In genomic region chrX:169325929-169326595, GRCm38 (mm10) we compare ENCODE assay signal across 24 mouse cellular contexts. TPM values are rescaled to one million over a fixed set of nuclear protein-coding genes. Genes with fewer than 3 reads are reported as not detected.
A peak's percentile ranks its signal among the peaks of the same experiment; 100 is the strongest.
DNase-seq lines count a peak whose midpoint lies in the region; ATAC-seq and TF ChIP-seq lines count a peak whose summit lies in the region.
"Had no signal": no experiment of that assay in that cellular context is flagged by ENCODE, and none has a peak within 500 bp of the region (broad histone marks: within the 10 kb centered on the region; RNA-seq: fewer than 3 reads in every experiment).

No protein-coding gene starts in this region.

- no peak for TF ChIP-seq RAD21 in MEL (IDR thresholded peaks at IDR 0.05; ENCODE audit: low read depth, low read length)

- H3K36me3 ChIP-seq in MEL (ENCODE audit: control insufficient read depth in 1 of 2, insufficient read depth in 2 of 2, low read length in 2 of 2), result peaks cover 0 to 16% of the 10 kb centered on the region in 2 experiments; a peak in 2 of 4 replicates
- H3K36me3 ChIP-seq in megakaryocyte, embryonic 14.5 days (replicated peaks; ENCODE audit: low read length), result no peaks in the 10 kb centered on the region
- H3K36me3 ChIP-seq: embryonic facial prominence, embryonic 13.5 days; forebrain, embryonic 12.5 days; heart, embryonic 12.5 days; hindbrain, embryonic 12.5 days had no signal

- no peaks in the 10 kb centered on the region for H3K27me3 ChIP-seq in MEL (ENCODE audit: control insufficient read depth in 1 of 2, insufficient read depth in 2 of 2, low read length in 2 of 2)
- H3K27me3 ChIP-seq in megakaryocyte, embryonic 14.5 days (replicated peaks), result no peaks in the 10 kb centered on the region
- H3K27me3 ChIP-seq: heart, embryonic 12.5 days; hindbrain, embryonic 12.5 days; Patski had no signal

- peak; percentile 97 for ATAC-seq in granulocyte monocyte progenitor cell, adult 5-6 weeks (replicated peaks; ENCODE audit: poor library complexity, severe bottlenecking)
- ATAC-seq in cerebellum, adult (ENCODE audit: insufficient number of reproducible peaks, low FRiP score, low TSS enrichment), result no peak
- ATAC-seq: forebrain, embryonic 16.5 days; hindbrain, embryonic 16.5 days; inflammation-experienced regulatory T-cells, adult 6 months; Patski had no signal

- TF ChIP-seq EP300 in MEL (IDR thresholded peaks at IDR 0.05; ENCODE audit: low read depth in 1 of 2, low read length in 2 of 2), result peak; percentile 48 to 80

- no peak for TF ChIP-seq CTCF in MEL (IDR thresholded peaks at IDR 0.05 in 2 of 3, conservative IDR thresholded peaks at IDR 0.05 in 1 of 3; ENCODE audit: control insufficient read depth in 1 of 3, insufficient read depth in 1 of 3, low read depth in 2 of 3, low read length in 3 of 3, poor library complexity in 1 of 3, severe bottlenecking in 1 of 3)

- no peak for TF ChIP-seq POLR2A in MEL (IDR thresholded peaks at IDR 0.05; ENCODE audit: control insufficient read depth in 1 of 2, insufficient read depth in 1 of 2, low read depth in 1 of 2, low read length in 2 of 2, poor library complexity in 1 of 2)

- H3K4me1 ChIP-seq in MEL (ENCODE audit: control insufficient read depth in 1 of 2, insufficient read depth in 2 of 2, low read length in 2 of 2), result peaks cover 8 to 12% of the 10 kb centered on the region in 2 experiments
- H3K4me1 ChIP-seq in megakaryocyte, embryonic 14.5 days, result peaks cover 10% of the 10 kb centered on the region; the same call in 1 of the 2 replicates
- H3K4me1 ChIP-seq: embryonic facial prominence, embryonic 13.5 days; forebrain, embryonic 12.5 days; heart, embryonic 12.5 days; hindbrain, embryonic 12.5 days had no signal

- peak overlapping the region; percentile 3; the same call in 1 of the 2 replicates for H3K9ac ChIP-seq in MEL (ENCODE audit: control insufficient read depth, low read depth, low read length, poor library complexity, severe bottlenecking)
- H3K9ac ChIP-seq: embryonic facial prominence, embryonic 13.5 days; forebrain, embryonic 12.5 days; heart, embryonic 12.5 days; hindbrain, embryonic 12.5 days had no signal

- peak overlapping the region; percentile 21 for H3K27ac ChIP-seq in MEL (ENCODE audit: control insufficient read depth, low read depth, low read length)
- H3K27ac ChIP-seq: embryonic facial prominence, embryonic 13.5 days; forebrain, embryonic 12.5 days; hindbrain, embryonic 12.5 days had no signal

- no peaks in the 10 kb centered on the region for H3K9me3 ChIP-seq in MEL (replicated peaks; ENCODE audit: insufficient read depth, low read length)
- H3K9me3 ChIP-seq in megakaryocyte, embryonic 14.5 days, result no peaks in the 10 kb centered on the region
- H3K9me3 ChIP-seq: embryonic facial prominence, embryonic 13.5 days; forebrain, embryonic 12.5 days; G1E; heart, embryonic 12.5 days; hindbrain, embryonic 12.5 days had no signal

- H3K4me3 ChIP-seq in MEL (ENCODE audit: control insufficient read depth in 1 of 2, insufficient read depth in 1 of 2, low read depth in 2 of 2, low read length in 2 of 2), result peak overlapping the region; percentile 1 to 38; a peak in 3 of 4 replicates
- peak overlapping the region; percentile 3 for H3K4me3 ChIP-seq in megakaryocyte, embryonic 14.5 days (replicated peaks)
- H3K4me3 ChIP-seq: embryonic facial prominence, embryonic 13.5 days; forebrain, embryonic 12.5 days; heart, embryonic 12.5 days; hindbrain, embryonic 12.5 days had no signal

- no peaks in the 10 kb centered on the region for H3K79me2 ChIP-seq in MEL (ENCODE audit: control insufficient read depth, insufficient read depth, low read length, poor library complexity)

- DNase-seq in A20 (ENCODE audit: low read depth, low spot score), result peak; percentile 58
- peak; percentile 87 for DNase-seq in MEL (ENCODE audit: low read depth, low spot score)
- DNase-seq in right cerebral cortex, postnatal 4 days, result no peak
- no peak for DNase-seq in layer of hippocampus, postnatal 25 days (ENCODE audit: extremely low spot score in 1 of 2, low spot score in 1 of 2)
- no peak for DNase-seq in T-cell, adult 2 months (ENCODE audit: low spot score)
- DNase-seq: adrenal gland, adult 2 months; adrenal gland, postnatal 25 days; cerebellum, adult 11 months; cerebellum, adult 8-10 months; cerebellum, postnatal 25 days; gastrocnemius, postnatal 14 days; heart, postnatal 36 days had no signal

TF ChIP-seq in MEL, 35 proteins besides CTCF, POLR2A, EP300 and RAD21:
- peak; percentile 73 for TF ChIP-seq TBP (IDR thresholded peaks at IDR 0.05; ENCODE audit: low read depth, low read length)
- no peak for TF ChIP-seq HCFC1 (IDR thresholded peaks at IDR 0.05; ENCODE audit: low read depth, low read length)
- no peak for TF ChIP-seq MEF2A (IDR thresholded peaks at IDR 0.05; ENCODE audit: extremely low read depth, insufficient replicate concordance, low read depth, low read length, poor library complexity, severe bottlenecking)
- TF ChIP-seq GABPA (IDR thresholded peaks at IDR 0.05; ENCODE audit: low read depth, low read length), result no peak
- TF ChIP-seq SMC3 (IDR thresholded peaks at IDR 0.05; ENCODE audit: low read depth, low read length), result no peak
- no peak for TF ChIP-seq CHD2 (IDR thresholded peaks at IDR 0.05; ENCODE audit: low read length)
- peak; percentile 41; the same call in 1 of the 2 replicates for TF ChIP-seq RCOR1 (IDR thresholded peaks at IDR 0.05; ENCODE audit: low read depth, low read length)
- TF ChIP-seq SIN3A (IDR thresholded peaks at IDR 0.05; ENCODE audit: low read length), result peak; percentile 6; the same call in 1 of the 2 replicates
- TF ChIP-seq NRF1 (IDR thresholded peaks at IDR 0.05; ENCODE audit: insufficient read depth, low read depth, low read length, poor library complexity, severe bottlenecking), result no peak
- TF ChIP-seq MYC (IDR thresholded peaks at IDR 0.05; ENCODE audit: low read depth, low read length), result no peak
- no peak for TF ChIP-seq ELF1 (IDR thresholded peaks at IDR 0.05; ENCODE audit: low read depth, low read length)
- no peak for TF ChIP-seq ZC3H11A (IDR thresholded peaks at IDR 0.05; ENCODE audit: low read depth, low read length)
- TF ChIP-seq UBTF (IDR thresholded peaks at IDR 0.05; ENCODE audit: borderline replicate concordance, insufficient read depth, low read depth, low read length), result peak; percentile 45; the same call in 1 of the 2 replicates
- TF ChIP-seq USF2 (IDR thresholded peaks at IDR 0.05; ENCODE audit: borderline replicate concordance in 1 of 2, insufficient read depth in 1 of 2, low read depth in 1 of 2, low read length in 2 of 2), result no peak
- TF ChIP-seq BHLHE40 (IDR thresholded peaks at IDR 0.05; ENCODE audit: borderline replicate concordance, low read depth, low read length), result no peak
- TF ChIP-seq MYB (IDR thresholded peaks at IDR 0.05; ENCODE audit: low read depth, low read length), result no peak
- TF ChIP-seq MAZ (IDR thresholded peaks at IDR 0.05; ENCODE audit: low read depth, low read length), result no peak
- TF ChIP-seq POLR2AphosphoS2 (IDR thresholded peaks at IDR 0.05; ENCODE audit: low read length), result no peak
- TF ChIP-seq MAX (IDR thresholded peaks at IDR 0.05; ENCODE audit: low read length), result no peak
- no peak for TF ChIP-seq USF1 (IDR thresholded peaks at IDR 0.05; ENCODE audit: low read depth, low read length)
- TF ChIP-seq TAL1 (IDR thresholded peaks at IDR 0.05; ENCODE audit: low read length), result 0 out of 2 replicates have a peak, but pooled peaks have one; percentile 16
- TF ChIP-seq GATA1 (IDR thresholded peaks at IDR 0.05; ENCODE audit: low read depth, low read length), result peak; percentile 43
- no peak for TF ChIP-seq ZKSCAN1 (IDR thresholded peaks at IDR 0.05; ENCODE audit: low read depth, low read length)
- no peak for TF ChIP-seq CHD1 (IDR thresholded peaks at IDR 0.05; ENCODE audit: low read depth, low read length)
- no peak for TF ChIP-seq JUND (IDR thresholded peaks at IDR 0.05; ENCODE audit: low read depth, low read length)
- TF ChIP-seq NELFE (IDR thresholded peaks at IDR 0.05; ENCODE audit: low read depth, low read length), result no peak
- no peak for TF ChIP-seq MXI1 (IDR thresholded peaks at IDR 0.05; ENCODE audit: low read depth, low read length)
- no peak for TF ChIP-seq E2F4 (IDR thresholded peaks at IDR 0.05; ENCODE audit: borderline replicate concordance, low read depth, low read length)
- no peak for TF ChIP-seq ZNF384 (IDR thresholded peaks at IDR 0.05; ENCODE audit: low read depth, low read length)
- no peak for TF ChIP-seq MAFK (IDR thresholded peaks at IDR 0.05; ENCODE audit: borderline replicate concordance, low read depth, low read length)
- no peak for TF ChIP-seq ZMIZ1 (IDR thresholded peaks at IDR 0.05; ENCODE audit: low read depth, low read length)
- peak; percentile 85 for TF ChIP-seq ETS1 (IDR thresholded peaks at IDR 0.05; ENCODE audit: low read depth, low read length)
- no peak for TF ChIP-seq POLR2AphosphoS5 (IDR thresholded peaks at IDR 0.05; ENCODE audit: borderline replicate concordance, low read depth, low read length)
- TF ChIP-seq TCF12 (IDR thresholded peaks at IDR 0.05; ENCODE audit: low read depth, low read length), result no peak
- no peak for TF ChIP-seq KAT2A (conservative IDR thresholded peaks at IDR 0.05; ENCODE audit: low read depth, low read length)

RNA-seq across cellular contexts. Expression of gene Hccs, which starts 5.9 kb away (rescaled TPM):
- total RNA-seq in MEL (2012; rRNA removed), result 70.5 and 78.1 TPM in 2 replicates
- 10 to 100 TPM in 1 of 2 experiments, not detected in 1; 67.0 TPM for polyA plus RNA-seq in MEL (2012; ENCODE audit: insufficient read depth in 1 of 2, insufficient read length in 2 of 2, low read depth in 1 of 2, low replicate concordance in 2 of 2, missing spikeins in 1 of 2)
- 30.7 and 33.7 TPM in 2 replicates for total RNA-seq in granulocyte monocyte progenitor cell, adult 5-6 weeks (2014; fragmentation: Nextera tagmentation)
- total RNA-seq in granulocyte monocyte progenitor cell, adult 5-6 weeks (2017), result 34.1 and 37.2 TPM in 2 replicates
- polyA plus RNA-seq in megakaryocyte, embryonic 14.5 days (2012; ENCODE audit: insufficient read depth, low replicate concordance), result 4.0 and 6.6 TPM in 2 replicates
- 10 to 100 TPM; 21.3 to 24.7 TPM for total RNA-seq in layer of hippocampus, postnatal 25 days (2021)

Comparison
In these comparisons a context has a peak if more than half of its experiments do, and no peak if none do; other contexts are left out.
1. DNase-seq: peak in A20 (single experiment) and MEL (single experiment); none in right cerebral cortex, postnatal 4 days (single experiment), layer of hippocampus, postnatal 25 days (0 of 2) and T-cell, adult 2 months (single experiment).